Mouse (Mus musculus) ES-E14 (cell line): ENCODE results near the gene Smu1.

Experiments
- HCFC1 ChIP-seq: IDR thresholded peaks from 2 replicates; pipeline ENCODE4 v1.6.1; 2012; ENCODE audit warnings: low read length, inconsistent platforms, borderline replicate concordance; ENCODE audit not compliant: insufficient read depth
- MAFK ChIP-seq: IDR thresholded peaks from 2 replicates; pipeline ENCODE4 v1.6.1; 2014; ENCODE audit warnings: mild to moderate bottlenecking, low read depth, low read length, inconsistent platforms; ENCODE audit not compliant: insufficient read depth
- ZC3H11A ChIP-seq: IDR thresholded peaks from 2 replicates; pipeline ENCODE4 v1.6.1; 2012; ENCODE audit warnings: low read depth, mild to moderate bottlenecking, inconsistent platforms, low read length, borderline replicate concordance

DNA sequence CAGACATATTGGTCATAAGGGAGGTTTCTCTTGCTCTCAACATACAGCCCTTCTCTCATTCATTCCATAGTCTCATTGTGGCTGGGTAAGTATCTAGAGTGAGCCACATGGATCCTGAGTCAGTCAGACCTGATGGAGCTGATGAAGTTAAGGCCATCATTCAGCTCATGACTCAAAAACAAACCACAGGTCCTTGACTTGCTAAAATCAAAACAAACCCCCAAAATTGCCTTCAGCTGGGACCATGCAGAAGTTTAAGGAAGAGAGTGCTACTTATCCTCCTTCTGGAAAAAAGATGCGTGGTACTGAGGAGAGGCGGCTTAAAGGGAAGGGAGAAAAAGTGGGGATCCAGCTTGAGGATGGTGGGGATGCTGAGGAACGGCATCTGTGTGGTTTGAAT lies 38.0 kb upstream of the Smu1 start:
- TF ChIP-seq MAFK (no peak), ZC3H11A (no peak), HCFC1 (no peak)
